11 mouse cellular contexts compared by ENCODE assay signal in the genomic region with DNA sequence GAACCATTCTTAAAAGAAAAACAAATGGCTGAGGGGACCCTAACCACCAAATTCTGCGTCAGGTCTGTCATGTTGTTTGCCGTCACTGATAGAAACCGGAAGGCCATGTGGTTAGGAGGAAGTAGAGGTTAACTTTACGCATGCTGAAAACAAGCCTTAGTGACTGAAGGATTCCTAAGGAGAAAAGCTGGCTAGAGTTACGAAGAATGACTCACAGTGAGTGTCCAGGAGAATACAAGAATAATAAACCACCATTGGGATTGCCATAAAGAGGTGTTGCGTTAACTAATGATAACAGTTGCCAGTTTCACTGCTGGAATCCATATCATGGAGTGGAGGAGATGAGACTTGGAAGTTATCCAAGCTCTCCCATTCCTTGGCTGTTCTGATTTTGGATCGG. TPM values are rescaled to one million over a fixed set of nuclear protein-coding genes. Genes with fewer than 3 reads are reported as not detected.
DNase-seq lines count a peak whose midpoint lies in the region; ATAC-seq lines count a peak whose summit lies in the region.
"Had no signal": no experiment of that assay in that cellular context is flagged by ENCODE, and none has a peak within 500 bp of the region (broad histone marks: within the 10 kb centered on the region; RNA-seq: fewer than 3 reads in every experiment).

No protein-coding gene starts in this region.

- no peaks in the 10 kb centered on the region for H3K36me3 ChIP-seq in hindbrain, embryonic 14.5 days (replicated peaks; ENCODE audit: control insufficient read depth, insufficient read depth)
- no peaks in the 10 kb centered on the region for H3K36me3 ChIP-seq in hindbrain, embryonic 12.5 days
- peaks cover 25% of the 10 kb centered on the region for H3K36me3 ChIP-seq in limb, embryonic 15.5 days
- no peaks in the 10 kb centered on the region for H3K36me3 ChIP-seq in midbrain, embryonic 11.5 days (ENCODE audit: control insufficient read depth, insufficient read depth, low read length)

- no peak for ATAC-seq in hindbrain, embryonic 14.5 days (ENCODE audit: low FRiP score)
- ATAC-seq in hindbrain, embryonic 12.5 days (ENCODE audit: low FRiP score) = no peak
- ATAC-seq in limb, embryonic 15.5 days (ENCODE audit: insufficient number of reproducible peaks, low FRiP score, low TSS enrichment, low read depth) = no peak
- no peak for ATAC-seq in midbrain, embryonic 11.5 days (ENCODE audit: low FRiP score)

- 0 out of 2 replicates have a peak, but pooled peaks cover 4% of the 10 kb centered on the region for H3K4me1 ChIP-seq in hindbrain, embryonic 14.5 days (replicated peaks; ENCODE audit: control insufficient read depth, insufficient read depth, low read length)
- H3K4me1 ChIP-seq in hindbrain, embryonic 12.5 days = peaks cover 2% of the 10 kb centered on the region; the same call in 1 of the 2 replicates
- H3K4me1 ChIP-seq in limb, embryonic 15.5 days = peaks cover 26% of the 10 kb centered on the region
- H3K4me1 ChIP-seq in midbrain, embryonic 11.5 days (ENCODE audit: control insufficient read depth, insufficient read depth, low read length) = no peaks in the 10 kb centered on the region

- no peak overlapping the region for H3K9ac ChIP-seq in hindbrain, embryonic 14.5 days
- H3K9ac ChIP-seq in hindbrain, embryonic 12.5 days = no peak overlapping the region
- no peak overlapping the region for H3K9ac ChIP-seq in limb, embryonic 15.5 days
- H3K9ac ChIP-seq in midbrain, embryonic 11.5 days (ENCODE audit: low read length) = no peak overlapping the region
- H3K9ac ChIP-seq: embryonic facial prominence, embryonic 13.5 days had no signal

- H3K9me3 ChIP-seq in hindbrain, embryonic 14.5 days (ENCODE audit: control insufficient read depth, low read length) = no peaks in the 10 kb centered on the region
- no peaks in the 10 kb centered on the region for H3K9me3 ChIP-seq in hindbrain, embryonic 12.5 days (replicated peaks)
- no peaks in the 10 kb centered on the region for H3K9me3 ChIP-seq in limb, embryonic 15.5 days
- H3K9me3 ChIP-seq in midbrain, embryonic 11.5 days (ENCODE audit: control insufficient read depth, low read length) = no peaks in the 10 kb centered on the region
- H3K9me3 ChIP-seq: embryonic facial prominence, embryonic 13.5 days; megakaryocyte, embryonic 14.5 days had no signal

- WGBS in hindbrain, embryonic 14.5 days = 77% methylated on average over 7 of the region's 7 CpGs
- 73% methylated on average over 7 of the region's 7 CpGs for WGBS in hindbrain, embryonic 12.5 days
- 37% methylated on average over 7 of the region's 7 CpGs for WGBS in limb, embryonic 15.5 days
- WGBS in midbrain, embryonic 11.5 days = 87% methylated on average over 7 of the region's 7 CpGs

- H3K27ac ChIP-seq in hindbrain, embryonic 14.5 days = 0 out of 2 replicates have a peak overlapping the region, but pooled peaks have one; percentile 2
- no peak overlapping the region for H3K27ac ChIP-seq in hindbrain, embryonic 12.5 days
- peak overlapping the region; percentile 22; the same call in 1 of the 2 replicates for H3K27ac ChIP-seq in limb, embryonic 15.5 days
- no peak overlapping the region for H3K27ac ChIP-seq in midbrain, embryonic 11.5 days (ENCODE audit: low read depth, low read length)
- H3K27ac ChIP-seq: embryonic facial prominence, embryonic 13.5 days had no signal

- no peak overlapping the region for H3K4me3 ChIP-seq in hindbrain, embryonic 14.5 days (replicated peaks; ENCODE audit: low read length)
- H3K4me3 ChIP-seq in hindbrain, embryonic 12.5 days = no peak overlapping the region
- H3K4me3 ChIP-seq in limb, embryonic 15.5 days = no peak overlapping the region
- H3K4me3 ChIP-seq in midbrain, embryonic 11.5 days (ENCODE audit: low read depth, low read length) = no peak overlapping the region
- H3K4me3 ChIP-seq: embryonic facial prominence, embryonic 13.5 days; megakaryocyte, embryonic 14.5 days had no signal

- no peaks in the 10 kb centered on the region for H3K27me3 ChIP-seq in hindbrain, embryonic 14.5 days (ENCODE audit: control insufficient read depth, insufficient read depth, low read length)
- no peaks in the 10 kb centered on the region for H3K27me3 ChIP-seq in hindbrain, embryonic 12.5 days
- H3K27me3 ChIP-seq in limb, embryonic 15.5 days = no peaks in the 10 kb centered on the region
- no peaks in the 10 kb centered on the region for H3K27me3 ChIP-seq in midbrain, embryonic 11.5 days (ENCODE audit: control insufficient read depth, insufficient read depth, low read length)
- H3K27me3 ChIP-seq: embryonic facial prominence, embryonic 13.5 days; megakaryocyte, embryonic 14.5 days had no signal

- no peak overlapping the region for H3K4me2 ChIP-seq in hindbrain, embryonic 14.5 days (replicated peaks)
- H3K4me2 ChIP-seq in hindbrain, embryonic 12.5 days (replicated peaks) = no peak overlapping the region
- H3K4me2 ChIP-seq in limb, embryonic 15.5 days = no peak overlapping the region
- no peak overlapping the region for H3K4me2 ChIP-seq in midbrain, embryonic 11.5 days
- H3K4me2 ChIP-seq: embryonic facial prominence, embryonic 13.5 days had no signal

- no peak for DNase-seq in hindbrain, embryonic 14.5 days (ENCODE audit: low spot score)
- DNase-seq in 416B (ENCODE audit: low read depth) = peak; percentile 84
- peak; percentile 18 for DNase-seq in brain, adult 2 months (ENCODE audit: low read depth, low spot score)
- no peak for DNase-seq in midbrain, embryonic 11.5 days (ENCODE audit: low spot score, missing footprints)
- DNase-seq in testis, postnatal 10 days (ENCODE audit: low spot score) = no peak
- DNase-seq in adrenal gland, adult 2 months = no peak
- DNase-seq: gastrocnemius, adult 2 months had no signal

RNA-seq across cellular contexts. Expression of gene Mettl14, which starts 51.0 kb away (rescaled TPM):
- 16.3 and 17.9 TPM in 2 replicates for polyA plus RNA-seq in hindbrain, embryonic 14.5 days (2014; fragmentation: Nextera tagmentation; extraction: Ambion mirVana)
- 32.7 and 33.3 TPM in 2 replicates for polyA plus RNA-seq in hindbrain, embryonic 12.5 days (2016; fragmentation: Nextera tagmentation; extraction: Ambion mirVana)
- polyA plus RNA-seq in limb, embryonic 15.5 days (2015; fragmentation: Nextera tagmentation; extraction: Ambion mirVana) = 23.8 and 24.6 TPM in 2 replicates
- polyA plus RNA-seq in midbrain, embryonic 11.5 days (2014; fragmentation: Nextera tagmentation; extraction: Ambion mirVana) = 34.8 and 37.1 TPM in 2 replicates
- 10 to 100 TPM; 18.4 to 19.5 TPM for total RNA-seq in adrenal gland, adult 2 months (2021)
- 2.8 and 3.9 TPM in 2 replicates for polyA plus RNA-seq in adrenal gland, adult 2 months (2012; rRNA removed)

Comparison
In these comparisons a context has a peak if more than half of its experiments do, and no peak if none do; other contexts are left out.
1. H3K27ac ChIP-seq: peak in hindbrain, embryonic 14.5 days (single experiment) and limb, embryonic 15.5 days (single experiment); none in hindbrain, embryonic 12.5 days (single experiment) and midbrain, embryonic 11.5 days (single experiment).
2. DNase-seq: peak in 416B (single experiment) and brain, adult 2 months (single experiment); none in hindbrain, embryonic 14.5 days (single experiment), midbrain, embryonic 11.5 days (single experiment), testis, postnatal 10 days (single experiment) and adrenal gland, adult 2 months (single experiment).